Mouse (Mus musculus): Measurements from ENCODE around the gene Isg20l2. TPM values are rescaled to one million over a fixed set of nuclear protein-coding genes. Genes with fewer than 3 reads are reported as not detected.

Isg20l2 gene
- total RNA-seq, 2 experiments from 2014 or later, result 12.9 to 14.3 TPM

DNA sequence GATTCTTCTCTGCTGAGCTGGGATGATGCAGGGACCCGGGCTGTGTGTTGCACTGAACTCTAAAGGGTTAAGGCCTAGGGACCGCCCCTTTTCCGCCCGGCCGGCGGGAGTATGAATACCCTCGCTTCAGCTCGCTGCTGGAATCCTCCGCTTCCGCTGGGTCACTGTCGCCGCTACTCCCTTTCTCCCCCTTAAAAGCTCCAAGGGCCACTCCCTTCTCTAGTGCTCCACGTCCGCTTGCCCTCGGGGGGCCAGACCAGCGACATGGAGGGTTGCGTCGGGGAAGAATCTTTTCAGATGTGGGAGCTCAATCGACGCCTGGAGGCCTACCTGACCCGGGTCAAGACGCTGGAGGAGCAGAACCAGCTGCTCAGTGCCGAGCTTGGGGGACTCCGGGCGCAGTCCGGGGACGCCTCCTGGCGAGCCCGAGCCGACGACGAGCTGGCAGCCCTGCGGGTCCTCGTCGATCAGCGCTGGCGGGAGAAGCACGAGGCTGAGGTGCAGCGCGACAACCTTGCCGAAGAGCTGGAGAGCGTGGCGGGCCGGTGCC, 40.9 kb downstream of the Isg20l2 start, which contains the start of gene Nes:
Gene Nes, plus strand, starts transcription at position 140 of the 550 bp plus-strand sequence.
- intact Hi-C loops (cut with DNase I), result loop anchor here (1.0 to 2.0 kb wide), 2 partner anchors 16 to 102 kb away; no protein-coding TSS in a partner anchor
- DNase-seq (ENCODE audit: low spot score in 2 of 2), result no peak

DNA sequence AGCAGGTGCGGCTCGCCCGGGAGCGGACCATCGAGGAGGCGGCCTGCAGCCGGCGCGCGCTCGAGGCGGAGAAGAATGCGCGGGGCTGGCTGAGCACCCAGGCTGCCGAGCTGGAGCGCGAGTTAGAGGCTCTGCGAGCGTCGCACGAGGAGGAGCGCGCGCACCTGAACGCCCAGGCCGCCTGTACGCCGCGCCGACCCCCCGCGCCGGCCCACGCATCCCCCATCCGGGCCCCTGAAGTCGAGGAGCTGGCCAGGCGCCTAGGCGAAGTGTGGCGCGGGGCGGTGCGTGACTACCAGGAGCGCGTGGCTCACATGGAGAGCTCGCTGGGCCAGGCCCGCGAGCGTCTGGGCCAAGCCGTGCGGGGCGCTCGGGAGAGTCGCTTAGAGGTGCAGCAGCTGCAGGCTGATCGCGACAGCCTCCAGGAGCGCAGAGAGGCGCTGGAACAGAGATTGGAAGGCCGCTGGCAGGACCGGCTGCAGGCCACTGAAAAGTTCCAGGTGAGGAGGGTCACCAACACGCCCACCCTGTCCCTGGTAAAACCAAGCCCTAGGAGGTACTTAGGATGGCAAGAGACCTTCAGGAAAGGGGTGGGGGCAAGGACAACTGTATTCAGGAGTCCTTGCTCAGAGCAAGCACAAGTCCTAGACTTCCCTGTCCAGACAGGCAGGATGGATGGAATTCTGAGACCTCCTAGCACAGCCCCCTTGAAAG, 41.5 kb downstream of the Isg20l2 start:
- no peak for DNase-seq (ENCODE audit: low spot score in 2 of 2)

GRCm38 (mm10) chr3:87972203-87972664, 42.1 kb downstream of the Isg20l2 start:
- intact Hi-C loops (cut with DNase I), result no loop called here
- DNase-seq (ENCODE audit: low spot score in 2 of 2), result no peak

More for the DNA sequence above, 41.5 kb downstream of the Isg20l2 start:
- intact Hi-C loops (cut with DNase I), result loop anchor here (2.0 kb wide), 1 partner anchor 101 kb away; no protein-coding TSS in a partner anchor

GRCm38 (mm10) chr3:87972776-87973175, 42.7 kb downstream of the Isg20l2 start:
- no peak for DNase-seq (ENCODE audit: low spot score in 2 of 2)
- intact Hi-C loops (cut with DNase I), result no loop called here

GRCm38 (mm10) chr3:87973593-87974380, 43.7 kb downstream of the Isg20l2 start:
- DNase-seq (ENCODE audit: low spot score in 2 of 2), result no peak
- intact Hi-C loops (cut with DNase I), result no loop called here

- intact Hi-C loops (cut with DNase I), result no loop called here
- no peak for DNase-seq (ENCODE audit: low spot score in 2 of 2)
Observed at GRCm38 (mm10) chr3:87974381-87974987, 44.4 kb downstream of the Isg20l2 start.

DNA sequence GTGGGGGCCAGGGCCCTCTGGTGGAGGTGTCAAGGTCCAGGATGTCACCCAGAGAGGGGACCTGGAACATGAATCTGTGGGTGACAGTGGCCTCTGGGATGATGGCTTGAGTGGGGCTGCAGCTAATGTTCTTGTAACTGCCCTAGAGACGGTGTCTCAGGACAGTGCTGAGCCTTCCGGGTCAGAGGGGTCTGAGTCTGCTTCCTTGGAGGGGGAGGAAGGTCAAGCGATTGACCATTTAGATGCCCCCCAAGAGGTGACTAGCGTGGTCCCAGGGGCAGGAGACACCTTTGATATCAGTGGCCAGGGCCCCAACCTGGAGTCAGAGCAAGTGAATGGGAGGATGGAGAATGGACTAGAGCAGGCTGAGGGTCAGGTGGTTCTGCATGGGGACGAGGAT, 49.4 kb downstream of the Isg20l2 start:
- DNase-seq (ENCODE audit: low spot score in 2 of 2), result no peak
- intact Hi-C loops (cut with DNase I), result no loop called here

- intact Hi-C loops (cut with DNase I), result no loop called here
- no peak for DNase-seq (ENCODE audit: low spot score in 2 of 2)
Observed at GRCm38 (mm10) chr3:87980085-87980484, 50.0 kb downstream of the Isg20l2 start.

DNA sequence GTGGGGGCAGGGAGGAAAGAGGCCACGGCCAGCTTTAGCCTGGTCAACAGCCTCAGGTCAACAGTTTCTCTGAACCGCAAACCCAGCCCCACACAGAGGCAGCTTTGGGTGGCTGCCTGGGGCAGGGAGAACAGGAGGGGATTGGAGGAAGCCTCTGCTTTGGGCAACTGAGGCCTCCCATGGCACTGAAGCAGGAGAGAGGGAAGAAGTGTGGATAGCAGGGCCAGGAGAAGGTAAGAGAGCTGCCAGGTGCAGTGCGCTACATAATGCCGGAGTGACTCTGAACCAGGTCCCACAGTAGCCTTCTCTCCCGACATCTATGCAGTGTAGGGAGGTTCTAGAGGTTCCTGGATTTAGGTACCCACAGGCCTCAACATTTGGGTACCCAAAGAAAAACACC, 50.6 kb downstream of the Isg20l2 start:
- intact Hi-C loops (cut with DNase I), result no loop called here

GRCm38 (mm10) chr3:87981214-87981760, 51.2 kb downstream of the Isg20l2 start:
- intact Hi-C loops (cut with DNase I), result no loop called here
- no peak for DNase-seq (ENCODE audit: low spot score in 2 of 2)

More for the DNA sequence above, 50.6 kb downstream of the Isg20l2 start:
- DNase-seq (ENCODE audit: low spot score in 2 of 2), result no peak

DNA sequence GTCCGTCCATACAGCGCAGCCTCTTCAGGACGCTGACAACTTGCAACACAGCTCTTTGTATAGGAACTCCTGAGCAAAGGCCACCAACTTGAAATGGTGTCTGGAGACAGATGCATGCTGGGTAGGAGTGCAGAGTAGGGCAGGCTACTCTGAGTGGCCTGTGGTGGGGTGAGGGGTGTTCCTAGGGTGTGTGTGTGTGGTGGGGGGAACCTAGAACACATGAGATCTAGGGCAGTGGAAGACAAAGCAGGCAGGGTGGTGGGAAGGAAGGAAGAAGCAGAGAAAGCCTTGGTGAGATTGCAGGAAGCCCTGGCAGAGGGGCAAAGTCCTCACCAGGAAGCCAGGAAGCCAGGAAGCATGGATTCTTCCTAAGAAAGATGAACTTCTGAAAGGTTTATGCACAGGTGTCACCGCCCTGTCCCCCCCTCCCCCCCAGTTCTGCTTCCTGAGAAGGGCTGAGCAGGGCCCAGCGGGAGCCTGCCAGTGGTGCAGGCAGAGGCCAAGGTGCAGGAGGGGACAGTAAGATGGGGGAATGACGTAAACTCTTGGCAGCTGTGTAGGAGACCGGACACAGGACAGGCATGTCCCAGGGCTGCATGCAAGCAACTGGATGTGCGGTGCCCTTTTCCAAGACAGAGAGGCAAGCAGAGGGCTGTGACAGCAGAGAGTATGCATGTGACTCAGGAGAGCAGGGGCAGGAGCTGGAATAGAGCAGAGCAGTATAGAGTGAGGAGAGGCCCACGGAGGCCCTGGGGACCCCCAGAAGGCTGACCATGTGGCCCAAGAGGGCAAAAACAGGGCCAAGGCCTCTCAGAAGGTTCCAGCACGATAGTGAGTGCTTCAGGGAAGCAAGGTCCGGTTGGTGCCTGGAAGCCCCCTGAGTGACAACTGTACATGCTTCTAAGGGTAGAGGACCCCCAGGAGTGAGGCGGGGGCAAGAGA, 52.1 kb downstream of the Isg20l2 start:
- intact Hi-C loops (cut with DNase I), result no loop called here
- no peak for DNase-seq (ENCODE audit: low spot score in 2 of 2)

DNA sequence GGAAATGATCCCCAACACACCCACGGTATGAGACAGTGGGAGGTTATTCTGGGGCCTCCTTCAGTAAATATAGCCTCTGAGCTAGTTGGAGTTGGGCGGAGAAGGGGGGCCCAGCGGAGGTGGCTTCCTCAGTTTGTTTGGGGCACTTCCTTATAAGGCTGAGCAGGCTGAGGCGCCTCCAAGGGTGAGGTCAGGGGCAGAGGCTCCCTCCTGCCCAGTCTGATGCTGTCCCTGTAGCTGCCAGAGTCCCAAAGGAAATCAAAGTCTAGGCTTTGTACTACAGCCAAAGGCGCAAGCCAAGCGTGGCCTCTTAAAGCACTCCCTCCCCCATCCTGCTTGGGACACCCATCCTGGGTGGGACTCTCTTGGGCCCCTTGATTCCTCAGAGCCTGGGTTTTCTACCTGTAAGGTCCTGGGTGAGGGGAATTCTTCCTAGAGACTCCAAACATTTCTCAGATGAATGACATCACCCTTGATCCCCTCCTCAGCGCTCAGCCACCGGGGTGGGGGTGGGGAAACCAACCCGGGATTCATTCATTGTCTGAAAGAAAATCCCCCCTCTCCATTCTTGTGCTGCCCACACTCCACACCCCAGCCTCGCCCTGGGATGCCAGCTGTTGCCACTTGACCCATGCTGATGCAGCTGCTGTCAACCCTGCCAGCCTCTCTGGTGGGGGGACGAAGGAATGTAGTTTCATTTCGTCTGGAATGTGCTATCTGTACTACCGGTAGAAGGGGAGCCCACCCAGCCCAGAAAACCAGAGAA, 52.9 kb downstream of the Isg20l2 start:
- intact Hi-C loops (cut with DNase I), result no loop called here
- no peak for DNase-seq (ENCODE audit: low spot score in 2 of 2)

DNA sequence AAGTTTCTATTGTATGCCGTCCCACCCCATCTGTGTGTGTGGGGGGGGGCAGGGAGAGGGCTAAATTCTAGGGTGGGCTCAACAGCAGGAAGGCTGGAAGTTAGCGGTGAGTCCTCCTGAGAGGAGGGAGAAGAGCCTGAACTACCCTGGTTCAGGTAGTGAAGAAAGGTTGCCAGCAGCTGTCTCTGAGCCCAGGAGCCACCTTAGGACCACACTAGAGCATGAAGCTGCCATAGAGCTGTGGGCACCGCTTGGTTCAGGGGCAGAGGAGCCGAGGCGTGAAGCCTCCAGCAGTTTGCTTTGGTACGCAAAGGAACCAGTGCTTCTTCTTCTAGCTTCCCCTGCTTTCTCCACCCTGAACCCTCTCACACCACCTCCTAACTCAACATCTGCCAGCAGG, 53.5 kb downstream of the Isg20l2 start:
- no peak for DNase-seq (ENCODE audit: low spot score in 2 of 2)
- intact Hi-C loops (cut with DNase I), result no loop called here

GRCm38 (mm10) chr3:87984094-87984493, 54.0 kb downstream of the Isg20l2 start:
- no peak for DNase-seq (ENCODE audit: low spot score in 2 of 2)
- intact Hi-C loops (cut with DNase I), result no loop called here

DNA sequence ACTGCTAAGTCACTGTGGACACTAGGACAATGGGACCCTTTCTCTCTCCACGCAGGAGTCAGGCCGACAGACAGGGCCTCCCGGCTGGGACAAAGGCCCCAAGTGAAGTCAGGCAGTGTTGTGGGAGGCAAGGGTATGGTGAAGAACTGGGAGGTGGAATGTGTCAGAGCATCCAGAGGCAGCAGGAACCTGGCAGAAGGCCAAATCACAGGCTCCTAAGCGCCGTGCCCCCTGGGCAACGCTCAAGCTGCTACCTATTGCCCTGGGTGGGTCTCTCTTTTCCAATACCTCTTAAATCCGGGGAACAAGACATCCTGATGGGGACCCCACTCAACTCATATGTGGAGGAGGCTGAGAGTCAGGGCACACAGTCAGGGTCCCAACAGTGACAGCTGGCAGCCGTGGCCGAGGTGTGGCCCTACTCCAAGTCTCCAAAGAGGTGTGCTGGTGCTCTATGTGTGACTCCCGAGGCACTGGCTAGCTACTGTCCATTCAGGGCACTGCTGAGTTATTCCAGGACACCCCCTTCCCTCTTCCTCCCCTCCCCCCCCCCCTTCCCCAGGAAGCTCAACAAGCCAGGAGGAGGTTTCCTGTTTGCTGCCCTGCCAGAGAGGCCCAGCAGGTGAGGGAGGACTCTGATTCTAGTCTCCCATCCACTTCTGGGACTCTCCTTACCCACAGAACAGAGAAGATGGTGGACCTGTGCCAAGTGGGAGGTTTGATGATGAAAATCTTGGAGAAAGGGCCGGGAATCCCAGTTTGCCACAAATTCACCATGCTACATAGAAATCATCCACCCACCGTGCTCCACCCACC, 55.6 kb downstream of the Isg20l2 start:
- DNase-seq (ENCODE audit: low spot score in 2 of 2), result no peak

GRCm38 (mm10) chr3:87986868-87987267, 56.8 kb downstream of the Isg20l2 start:
- DNase-seq (ENCODE audit: low spot score in 2 of 2), result peak; percentile 83 to 85
- intact Hi-C loops (cut with DNase I), result loop anchor here (1.0 kb wide), 2 partner anchors 17 to 52 kb away; no protein-coding TSS in a partner anchor

More for the DNA sequence above, 55.6 kb downstream of the Isg20l2 start:
- intact Hi-C loops (cut with DNase I), result no loop called here

GRCm38 (mm10) chr3:87987633-87988032, 57.5 kb downstream of the Isg20l2 start:
- DNase-seq (ENCODE audit: low spot score in 2 of 2), result no peak
- intact Hi-C loops (cut with DNase I), result loop anchor here (1.0 kb wide), 2 partner anchors 17 to 52 kb away; no protein-coding TSS in a partner anchor
